Mouse (Mus musculus) midbrain, embryonic 11.5 days (tissue): ENCODE measurements around the gene Huwe1. TPM values are rescaled to one million over a fixed set of nuclear protein-coding genes. Genes with fewer than 3 reads are reported as not detected.

Experiments
- ATAC-seq: fragments of 200-750 bp; cut with Nextera tagmentation; 2 replicates; pipeline ENCODE4 v1.8.0; 2017; ENCODE audit warnings: moderate TSS enrichment, moderate library complexity; ENCODE audit not compliant: low FRiP score
- DNase-seq: peaks from one replicate; pipeline ENCODE4 v3.0.0; 2015; ENCODE audit warnings: low spot score; ENCODE audit errors: missing footprints
- H3K27ac ChIP-seq: fragments of 300-500 bp; sonication (generic); 2 replicates; pipeline ENCODE4 v1.5.1; 2014; ENCODE audit warnings: low read depth, low read length
- H3K27me3 ChIP-seq: fragments of 300-500 bp; sonication (generic); 2 replicates; pipeline ENCODE4 v1.6.1; 2014; ENCODE audit warnings: mild to moderate bottlenecking, low read length, moderate library complexity, mixed read lengths; ENCODE audit not compliant: control insufficient read depth, insufficient read depth
- H3K36me3 ChIP-seq: fragments of 300-500 bp; sonication (generic); 2 replicates; pipeline ENCODE4 v1.6.1; 2014; ENCODE audit warnings: mild to moderate bottlenecking, low read length, moderate library complexity, mixed read lengths; ENCODE audit not compliant: control insufficient read depth, insufficient read depth
- H3K4me1 ChIP-seq: fragments of 300-500 bp; sonication (generic); 2 replicates; pipeline ENCODE4 v1.6.1; 2014; ENCODE audit warnings: low read length; ENCODE audit not compliant: control insufficient read depth, insufficient read depth
- H3K4me2 ChIP-seq: fragments of 300-500 bp; sonication (generic); 2 replicates; pipeline ENCODE4 v1.6.1; 2014; ENCODE audit warnings: mild to moderate bottlenecking, moderate library complexity
- H3K4me3 ChIP-seq: fragments of 300-500 bp; sonication (generic); 2 replicates; pipeline ENCODE4 v1.5.1; 2014; ENCODE audit warnings: low read depth, low read length
- H3K9ac ChIP-seq: fragments of 300-500 bp; sonication (generic); 2 replicates; pipeline ENCODE4 v1.6.1; 2014; ENCODE audit warnings: low read length
- H3K9me3 ChIP-seq: fragments of 300-500 bp; sonication (generic); 2 replicates; pipeline ENCODE4 v1.6.1; 2016; ENCODE audit warnings: low read length; ENCODE audit not compliant: control insufficient read depth
- WGBS: fragments of 180-500 bp; shearing (Covaris S2); extraction: QIAGEN DNeasy Blood & Tissue Kit; methylation state at CpG from one replicate; pipeline ENCODE4 v1.1.7; 2014; 5-methylcytosine and 5-hydroxymethylcytosine counted together
- microRNA counts: library from miRNA; unstranded; fragments of <30 nt; microRNA quantifications from one replicate; lab custom pipeline; 2015
- microRNA-seq: library from miRNA; unstranded; fragments of <30 nt; microRNA quantifications from one replicate; pipeline ENCODE4, GENCODE M21; 2017
- polyA plus RNA-seq: library from polyadenylated mRNA; unstranded; fragments of >200 nt; fragmentation: Nextera tagmentation; extraction: Ambion mirVana; gene quantifications from 2 replicates; pipeline ENCODE4 v1.2.1, GENCODE M21; 2014

The Huwe1 gene
- polyA plus RNA-seq, 1 experiment from 2014 or later = 55.5 TPM

DNA sequence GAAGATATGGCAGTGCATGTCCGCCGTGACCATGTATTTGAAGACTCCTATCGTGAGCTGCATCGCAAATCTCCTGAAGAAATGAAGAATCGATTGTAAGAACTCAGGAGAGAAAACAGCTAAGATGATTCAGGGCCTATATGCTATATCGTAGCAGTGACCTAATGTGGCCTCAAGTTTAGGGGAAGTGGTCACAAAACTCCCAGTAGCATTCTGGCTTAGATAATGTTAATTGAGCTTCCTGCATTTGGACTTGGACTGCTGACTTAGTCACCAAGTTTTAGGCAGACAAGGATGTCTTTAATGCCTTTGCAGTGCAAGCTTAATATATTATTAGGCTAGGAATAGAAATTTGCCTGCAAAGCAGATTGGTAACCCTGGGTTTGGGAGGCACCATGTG, 128.8 kb downstream of the Huwe1 start:
- H3K36me3 ChIP-seq = no peaks in the 10 kb centered on the region; the same call in 1 of the 2 replicates
- no peaks in the 10 kb centered on the region for H3K9me3 ChIP-seq
- 98% methylated on average over 6 of the region's 6 CpGs for WGBS
- no peak overlapping the region for H3K9ac ChIP-seq
- H3K27ac ChIP-seq = no peak overlapping the region
- H3K4me2 ChIP-seq = no peak overlapping the region
- H3K4me1 ChIP-seq = no peaks in the 10 kb centered on the region
- DNase-seq = no peak
- no peak for ATAC-seq
- H3K4me3 ChIP-seq = no peak overlapping the region
- peaks cover 8% of the 10 kb centered on the region for H3K27me3 ChIP-seq

- Histone ChIP-seq H3K27ac (no peak overlapping the region), H3K9ac (no peak overlapping the region), H3K36me3 (no peaks in the 10 kb centered on the region), H3K4me1 (no peaks in the 10 kb centered on the region), H3K9me3 (no peaks in the 10 kb centered on the region), H3K27me3 (peaks cover 5% of the 10 kb centered on the region), H3K4me2 (no peak overlapping the region), H3K4me3 (no peak overlapping the region)
- no peak for ATAC-seq
- peak; percentile 65 for DNase-seq
- WGBS = 77% methylated on average over 2 of the region's 2 CpGs
These were observed 138.2 kb downstream of the Huwe1 start for GRCm38 (mm10) chrX:151938852-151939251.

- 74% methylated on average over 1 of the region's 1 CpGs for WGBS
- DNase-seq = no peak
- H3K9me3 ChIP-seq = no peaks in the 10 kb centered on the region
These were observed 146.4 kb downstream of the Huwe1 start for GRCm38 (mm10) chrX:151946986-151947385.

GRCm38 (mm10) chrX:151947781-151948180, 147.2 kb downstream of the Huwe1 start:
- no peak overlapping the region for H3K4me2 ChIP-seq
- H3K27ac ChIP-seq = no peak overlapping the region
- no peak overlapping the region for H3K4me3 ChIP-seq
- ATAC-seq (no peak), DNase-seq (no peak)
- WGBS = 81% methylated on average over 3 of the region's 3 CpGs
- H3K9me3 ChIP-seq = no peaks in the 10 kb centered on the region
- no peaks in the 10 kb centered on the region; the same call in 1 of the 2 replicates for H3K27me3 ChIP-seq
- H3K36me3 ChIP-seq = no peaks in the 10 kb centered on the region
- H3K9ac ChIP-seq = no peak overlapping the region
- no peaks in the 10 kb centered on the region for H3K4me1 ChIP-seq

More at GRCm38 (mm10) chrX:151946986-151947385, 146.4 kb downstream of the Huwe1 start:
- no peaks in the 10 kb centered on the region; the same call in 1 of the 2 replicates for H3K27me3 ChIP-seq
- no peak overlapping the region for H3K4me3 ChIP-seq
- no peaks in the 10 kb centered on the region for H3K36me3 ChIP-seq
- no peak overlapping the region for H3K9ac ChIP-seq
- H3K27ac ChIP-seq = no peak overlapping the region
- no peak for ATAC-seq
- no peaks in the 10 kb centered on the region for H3K4me1 ChIP-seq
- no peak overlapping the region for H3K4me2 ChIP-seq

- Histone ChIP-seq H3K9ac (no peak overlapping the region), H3K27me3 (no peaks in the 10 kb centered on the region; the same call in 1 of the 2 replicates), H3K4me3 (no peak overlapping the region), H3K9me3 (no peaks in the 10 kb centered on the region), H3K4me1 (no peaks in the 10 kb centered on the region), H3K4me2 (no peak overlapping the region), H3K36me3 (no peaks in the 10 kb centered on the region), H3K27ac (no peak overlapping the region)
- no peak for ATAC-seq
- WGBS = 67% methylated on average over 1 of the region's 1 CpGs
- DNase-seq = no peak
These were observed 149.6 kb downstream of the Huwe1 start for GRCm38 (mm10) chrX:151950231-151950630.

DNA sequence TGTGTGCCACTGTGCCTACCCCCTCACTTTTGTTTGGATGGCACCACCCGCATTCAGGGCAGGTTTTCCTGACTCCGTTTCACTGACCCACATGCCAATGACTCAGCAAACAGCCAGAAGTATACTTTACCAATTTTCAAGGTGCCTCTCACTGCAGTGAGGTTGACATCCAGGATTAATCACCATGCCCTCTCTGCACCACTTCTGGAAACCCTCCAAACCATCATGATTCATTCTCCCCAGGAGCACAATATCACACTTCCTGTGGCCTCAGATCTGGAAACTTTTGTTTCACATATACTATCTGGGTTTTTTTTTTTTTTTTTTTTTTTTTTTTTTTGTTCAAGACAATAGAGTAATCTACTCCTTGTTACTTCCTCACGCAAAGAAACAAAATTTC, 150.6 kb downstream of the Huwe1 start:
- Histone ChIP-seq H3K9ac (no peak overlapping the region), H3K9me3 (no peaks in the 10 kb centered on the region), H3K4me3 (no peak overlapping the region), H3K27ac (no peak overlapping the region), H3K36me3 (no peaks in the 10 kb centered on the region), H3K27me3 (no peaks in the 10 kb centered on the region; the same call in 1 of the 2 replicates), H3K4me1 (no peaks in the 10 kb centered on the region), H3K4me2 (no peak overlapping the region)
- 81% methylated on average over 3 of the region's 3 CpGs for WGBS
- DNase-seq (no peak), ATAC-seq (no peak)

MicroRNAs encoded within 50 kb of the gene (microRNA counts, 519-probe panel; counts per million panel counts)
- microRNA mmu-miR-98 (lab: Ali Mortazavi, UCI) = 3,547 counts per million, percentile 20 among the panel's probes with 10 or more counts

Small RNA genes lying within 50 kb of the gene (microRNA-seq; reads per million reads assigned to microRNA genes)
- 1.5 reads per million for gene Mir3113
- gene Mir98 = 837 reads per million, percentile 77 among the genes with 10 or more reads in this experiment
- gene Mirlet7f-2 = 187 reads per million, percentile 62 among the genes with 10 or more reads in this experiment

Other genes with a start within 250 kb of the Huwe1 start
- gene Hsd17b10, start 201.0 kb downstream of the Huwe1 start, polyA plus RNA-seq = 159 and 161 TPM in 2 replicates
- gene Ribc1, start 215.5 kb downstream of the Huwe1 start, polyA plus RNA-seq = 6.3 and 6.6 TPM in 2 replicates
- gene Smc1a, start 215.6 kb downstream of the Huwe1 start, polyA plus RNA-seq = 131 and 141 TPM in 2 replicates